Mouse (Mus musculus) stomach, postnatal 0 days (tissue): Measurements from ENCODE around the gene Tbl1x. TPM values are rescaled to one million over a fixed set of nuclear protein-coding genes. Genes with fewer than 3 reads are reported as not detected.

Source experiments
- ATAC-seq: fragments of 200-750 bp; cut with Nextera tagmentation; 2 replicates; pipeline ENCODE4 v1.8.0; 2017; ENCODE audit not compliant: low FRiP score, low TSS enrichment
- DNase-seq: peaks from one replicate; pipeline ENCODE4 v3.0.0-alpha.2; 2016; ENCODE audit warnings: low spot score
- H3K27ac ChIP-seq: fragments of 300-500 bp; sonication (generic); replicated peaks from 2 replicates; pipeline ENCODE4 v1.5.1; 2014; ENCODE audit warnings: mild to moderate bottlenecking, control low read depth
- H3K27me3 ChIP-seq: fragments of 300-500 bp; sonication (generic); 2 replicates; pipeline ENCODE4 v1.6.1; 2014; ENCODE audit warnings: low read length; ENCODE audit not compliant: control insufficient read depth, insufficient read depth
- H3K36me3 ChIP-seq: fragments of 300-500 bp; sonication (generic); 2 replicates; pipeline ENCODE4 v1.6.1; 2014; ENCODE audit warnings: low read length, mixed read lengths; ENCODE audit not compliant: control insufficient read depth, insufficient read depth
- H3K4me1 ChIP-seq: fragments of 300-500 bp; sonication (generic); replicated peaks from 2 replicates; pipeline ENCODE4 v1.6.1; 2014; ENCODE audit warnings: antibody characterized with exemption; ENCODE audit not compliant: control insufficient read depth, insufficient read depth
- H3K4me2 ChIP-seq: fragments of 300-500 bp; sonication (generic); replicated peaks from 2 replicates; pipeline ENCODE4 v1.6.1; 2014; ENCODE audit warnings: low read depth, mild to moderate bottlenecking, control low read depth, moderate library complexity
- H3K4me3 ChIP-seq: fragments of 300-500 bp; sonication (generic); 2 replicates; pipeline ENCODE4 v1.5.1; 2014; ENCODE audit warnings: low read depth, low read length, control low read depth
- H3K9ac ChIP-seq: fragments of 300-500 bp; sonication (generic); 2 replicates; pipeline ENCODE4 v1.6.1; 2014; ENCODE audit warnings: mild to moderate bottlenecking, low read length, control low read depth, mixed read lengths
- H3K9me3 ChIP-seq: fragments of 300-500 bp; sonication (generic); 2 replicates; pipeline ENCODE4 v1.6.1; 2016; ENCODE audit warnings: low read length; ENCODE audit not compliant: control insufficient read depth
- CTCF ChIP-seq: IDR thresholded peaks from 2 replicates; pipeline ENCODE4 v1.5.1; 2016; ENCODE audit warnings: antibody characterized with exemption, low read depth, mild to moderate bottlenecking, moderate library complexity
- EP300 ChIP-seq: optimal IDR thresholded peaks from 2 replicates; pipeline ENCODE3; 2016; ENCODE audit warnings: antibody characterized with exemption
- WGBS: fragments of 180-500 bp; shearing (Covaris S2); extraction: QIAGEN DNeasy Blood & Tissue Kit; methylation state at CpG from one replicate; pipeline ENCODE4 v1.1.7; 2014; 5-methylcytosine and 5-hydroxymethylcytosine counted together
- polyA plus RNA-seq: library from polyadenylated mRNA; unstranded; fragments of >200 nt; fragmentation: Nextera tagmentation; extraction: Ambion mirVana; gene quantifications from 2 replicates; pipeline ENCODE4 v1.2.1, GENCODE M21; 2015

Tbl1x gene
- polyA plus RNA-seq, 1 experiment from 2014 or later = 25.7 TPM

GRCm38 (mm10) chrX:77669779-77670550, 159.2 kb downstream of the Tbl1x start:
- no peak for TF ChIP-seq CTCF
- no peak for TF ChIP-seq EP300
- Histone ChIP-seq H3K4me1 (no peaks in the 10 kb centered on the region), H3K9ac (no peak overlapping the region), H3K9me3 (no peaks in the 10 kb centered on the region), H3K27ac (no peak overlapping the region), H3K36me3 (no peaks in the 10 kb centered on the region), H3K27me3 (no peaks in the 10 kb centered on the region), H3K4me3 (no peak overlapping the region), H3K4me2 (no peak overlapping the region)
- DNase-seq = no peak
- no peak for ATAC-seq
- WGBS = 41% methylated on average over 3 of the region's 3 CpGs
